Mouse (Mus musculus) testis, adult 2 months (tissue): ENCODE results near the gene Olfr5. TPM values are rescaled to one million over a fixed set of nuclear protein-coding genes. Genes with fewer than 3 reads are reported as not detected.
"Not testable (repeated sequence)": the region's sequence is repeated elsewhere in the genome, so short reads cannot be mapped to it uniquely, and the experiment has no call there.

Experiments
- H3K27ac ChIP-seq: fragments of 200-500 bp; 2 replicates; pipeline ENCODE4 v1.5.1; 2012; ENCODE audit warnings: low read depth, low read length; ENCODE audit not compliant: control insufficient read depth, insufficient read depth
- H3K27me3 ChIP-seq: fragments of 200-500 bp; 2 replicates; pipeline ENCODE4 v1.6.1; 2012; ENCODE audit warnings: mild to moderate bottlenecking, low read length, moderate library complexity; ENCODE audit not compliant: control insufficient read depth, insufficient read depth
- H3K36me3 ChIP-seq: fragments of 200-500 bp; 2 replicates; pipeline ENCODE4 v1.6.1; 2012; ENCODE audit warnings: mild to moderate bottlenecking, low read length; ENCODE audit not compliant: control insufficient read depth, insufficient read depth
- H3K4me1 ChIP-seq: fragments of 200-500 bp; 2 replicates; pipeline ENCODE4 v1.6.1; 2012; ENCODE audit warnings: low read length; ENCODE audit not compliant: control insufficient read depth, insufficient read depth
- H3K4me3 ChIP-seq: fragments of 200-500 bp; 2 replicates; pipeline ENCODE4 v1.5.1; 2012; ENCODE audit warnings: low read depth, mild to moderate bottlenecking, low read length, moderate library complexity, mixed read lengths; ENCODE audit not compliant: control insufficient read depth
- CTCF ChIP-seq: fragments of 200-500 bp; IDR thresholded peaks from 2 replicates; pipeline ENCODE4 v1.5.1; 2012; ENCODE audit warnings: low read depth, mild to moderate bottlenecking, inconsistent platforms, low read length, moderate library complexity; ENCODE audit not compliant: control insufficient read depth, insufficient read depth, insufficient replicate concordance
- POLR2A ChIP-seq: fragments of 200-500 bp; IDR thresholded peaks from 2 replicates; pipeline ENCODE4 v1.6.1; 2012; ENCODE audit warnings: low read depth, mild to moderate bottlenecking, inconsistent platforms, low read length, moderate library complexity; ENCODE audit not compliant: control insufficient read depth
- polyA plus RNA-seq: library from polyadenylated mRNA; depleted of rRNA; stranded (reverse); fragments of >200 nt; gene quantifications from 2 replicates; pipeline ENCODE4 v1.2.3, GENCODE M21; 2012; rRNA removed

The Olfr5 gene
- 0.16 and 0.20 TPM in 2 replicates for polyA plus RNA-seq

DNA sequence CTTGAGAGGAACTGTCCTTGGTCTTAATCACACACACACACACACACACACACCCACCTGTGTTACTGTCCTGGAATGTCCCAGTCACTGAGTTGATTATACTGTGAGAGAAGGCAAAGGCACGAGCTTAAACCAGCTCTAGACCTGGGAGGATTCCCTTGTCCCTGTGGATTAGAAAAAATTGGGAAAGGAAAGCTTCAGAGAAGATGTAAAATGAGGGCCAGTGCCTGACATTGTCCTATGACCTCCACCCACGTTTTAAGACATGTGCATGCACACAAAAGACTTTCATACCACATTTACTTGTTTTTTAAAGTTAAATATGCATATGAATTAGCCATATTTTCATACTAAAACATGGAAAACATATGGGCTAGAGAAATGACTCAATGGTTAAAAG, at the start of gene Olfr5:
TSS of gene Olfr5 (minus strand) at position 101 of the 400 bp plus-strand sequence.
- no peaks in the 10 kb centered on the region for H3K36me3 ChIP-seq
- TF ChIP-seq POLR2A (no peak), CTCF (no peak)
- H3K27ac ChIP-seq, result no peak within 1 kb of the TSS
- H3K27me3 ChIP-seq, result no peaks in the 10 kb centered on the region
- H3K4me1 ChIP-seq, result no peaks in the 10 kb centered on the region
- no peak within 1 kb of the TSS for H3K4me3 ChIP-seq

DNA sequence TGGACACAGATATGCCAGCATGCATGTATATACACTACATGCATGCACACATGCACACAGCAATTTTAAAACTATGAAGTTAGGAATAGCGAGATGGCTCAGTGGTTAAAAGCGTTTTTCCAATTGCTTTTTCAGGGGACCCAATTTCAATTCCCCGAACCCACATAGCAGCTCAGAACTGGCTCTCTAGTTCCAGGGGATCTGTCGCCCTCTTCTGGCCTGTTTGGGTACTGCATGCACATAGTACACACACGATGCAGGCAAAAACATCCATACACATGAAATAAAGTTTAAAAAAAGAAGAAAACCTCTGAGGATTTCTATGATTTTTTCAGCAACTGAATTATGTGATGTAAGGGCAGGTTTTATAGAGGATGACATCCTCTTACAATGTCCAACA, 39.4 kb upstream of the Olfr5 start:
- Histone ChIP-seq H3K36me3 (no peaks in the 10 kb centered on the region), H3K27me3 (no peaks in the 10 kb centered on the region), H3K27ac (no peak overlapping the region), H3K4me1 (no peaks in the 10 kb centered on the region), H3K4me3 (no peak overlapping the region)
- TF ChIP-seq CTCF, result peak; percentile 78; the same call in 1 of the 2 replicates
- no peak for TF ChIP-seq POLR2A

DNA sequence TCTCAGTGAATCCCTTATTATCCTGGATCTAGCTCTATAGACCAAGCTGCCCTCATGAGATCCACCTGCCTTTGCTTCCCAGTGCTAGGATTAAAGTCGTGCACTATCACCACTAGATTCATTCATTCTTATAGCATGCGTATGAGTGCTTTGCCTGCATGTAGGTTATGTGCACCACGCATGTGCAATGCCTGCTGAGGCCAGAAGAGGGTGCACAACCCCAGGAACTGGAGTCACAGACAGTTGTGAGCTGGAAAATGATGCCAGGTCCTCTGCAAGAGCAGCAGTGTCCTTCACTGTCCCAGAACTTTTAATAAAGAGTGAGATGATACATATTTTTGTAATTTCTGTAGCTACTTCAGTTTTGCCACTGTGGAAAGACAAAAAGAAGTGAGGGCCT, 38.3 kb upstream of the Olfr5 start:
- Histone ChIP-seq H3K4me1 (no peaks in the 10 kb centered on the region), H3K27ac (no peak overlapping the region), H3K4me3 (no peak overlapping the region), H3K36me3 (no peaks in the 10 kb centered on the region), H3K27me3 (no peaks in the 10 kb centered on the region)
- peak; percentile 36; the same call in 1 of the 2 replicates for TF ChIP-seq CTCF
- no peak for TF ChIP-seq POLR2A

DNA sequence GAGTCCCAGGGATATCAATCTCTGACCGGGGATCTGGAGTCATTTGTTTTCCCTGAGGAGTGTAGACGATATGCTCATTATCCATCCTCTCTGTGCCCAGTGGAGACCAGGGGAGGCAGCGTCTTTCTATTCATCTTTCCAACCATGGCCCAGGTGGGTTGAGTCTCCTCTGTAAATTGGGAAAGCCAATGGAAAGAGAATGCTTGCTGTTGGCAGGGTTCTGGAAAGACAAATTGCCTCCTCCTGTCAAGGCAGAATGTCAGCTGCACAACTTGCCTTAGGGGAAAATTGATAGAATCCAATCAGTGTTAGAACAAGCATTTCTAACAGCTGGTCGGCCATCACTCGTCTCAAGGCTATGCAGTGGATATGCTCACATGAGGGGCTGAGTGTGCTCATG, 36.1 kb upstream of the Olfr5 start, which contains the start of gene Olfr1349:
TSS of gene Olfr1349 (minus strand) at position 101 of the 400 bp plus-strand sequence.
- Histone ChIP-seq H3K4me3 (no peak within 1 kb of the TSS), H3K36me3 (no peaks in the 10 kb centered on the region), H3K27me3 (no peaks in the 10 kb centered on the region), H3K4me1 (no peaks in the 10 kb centered on the region), H3K27ac (no peak within 1 kb of the TSS)
- TF ChIP-seq POLR2A, result no peak
- no peak for TF ChIP-seq CTCF

DNA sequence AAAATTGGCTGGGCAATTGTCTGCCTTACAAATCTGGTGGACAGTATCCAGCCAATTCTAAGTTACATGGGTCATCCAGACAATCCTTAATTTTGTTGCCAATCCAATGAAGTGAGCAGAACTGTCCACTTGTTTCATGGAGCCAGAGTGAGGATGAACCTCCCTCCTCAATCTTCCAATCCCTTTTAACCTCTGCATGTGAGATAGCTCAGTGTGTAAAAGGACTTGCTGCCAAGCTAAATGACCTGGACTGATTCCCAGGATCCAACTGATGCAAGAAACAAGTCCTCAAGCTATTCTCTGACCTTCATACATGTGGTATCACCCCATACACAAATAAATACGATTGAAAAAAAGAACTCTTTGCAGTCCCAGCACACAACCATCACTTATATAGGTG, 34.9 kb upstream of the Olfr5 start:
- Histone ChIP-seq H3K4me1 (no peaks in the 10 kb centered on the region), H3K4me3 (no peak overlapping the region), H3K27ac (no peak overlapping the region), H3K27me3 (no peaks in the 10 kb centered on the region), H3K36me3 (no peaks in the 10 kb centered on the region)
- no peak for TF ChIP-seq CTCF
- TF ChIP-seq POLR2A, result no peak

DNA sequence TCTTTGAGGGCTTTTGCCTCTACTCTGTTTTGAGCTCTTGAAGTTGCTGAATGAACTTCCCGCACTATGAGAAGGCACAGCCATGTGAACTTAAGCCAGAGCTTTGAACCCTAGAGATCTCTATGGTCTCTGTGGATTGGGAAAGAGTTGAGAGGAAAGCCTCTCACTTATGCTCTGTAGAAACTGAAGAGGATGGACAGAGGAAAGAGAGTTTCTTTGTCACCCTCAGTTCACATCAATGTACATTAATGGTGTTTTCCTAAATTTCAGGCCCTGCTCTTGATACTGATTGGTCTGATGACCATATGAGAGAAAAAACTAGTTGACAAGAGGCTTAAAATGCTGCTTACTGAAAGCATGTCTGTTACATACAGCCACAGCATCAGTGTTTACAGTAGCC, 21.9 kb upstream of the Olfr5 start, which contains the start of gene Olfr1348:
TSS of gene Olfr1348 (minus strand) at position 101 of the 400 bp plus-strand sequence.
- Histone ChIP-seq H3K27me3 (no peaks in the 10 kb centered on the region), H3K4me3 (no peak within 1 kb of the TSS), H3K4me1 (no peaks in the 10 kb centered on the region), H3K27ac (no peak within 1 kb of the TSS), H3K36me3 (no peaks in the 10 kb centered on the region)
- no peak for TF ChIP-seq CTCF
- no peak for TF ChIP-seq POLR2A

DNA sequence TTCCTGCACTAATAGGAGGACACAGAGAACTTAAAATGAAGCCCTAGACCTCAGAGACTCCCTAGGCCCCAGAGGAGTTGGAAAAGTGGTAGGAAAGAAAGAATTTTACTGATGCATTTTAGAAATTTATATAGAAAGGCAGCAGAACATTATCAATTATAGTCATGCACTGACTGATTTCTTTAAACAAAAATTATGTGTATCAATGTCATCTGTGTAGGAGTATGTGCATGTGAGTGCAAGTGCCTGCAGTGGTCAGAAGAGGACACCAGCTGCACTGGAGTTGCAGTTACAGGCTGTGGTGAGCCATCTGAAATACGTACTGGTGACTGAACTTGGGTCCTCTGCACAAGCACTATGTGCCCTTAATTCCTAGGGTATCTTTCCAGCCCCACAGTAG, 12.9 kb upstream of the Olfr5 start, which contains the start of gene Olfr1347:
TSS of gene Olfr1347 (minus strand) at position 101 of the 400 bp plus-strand sequence.
- no peak within 1 kb of the TSS for H3K27ac ChIP-seq
- no peaks in the 10 kb centered on the region for H3K4me1 ChIP-seq
- no peaks in the 10 kb centered on the region for H3K27me3 ChIP-seq
- no peaks in the 10 kb centered on the region for H3K36me3 ChIP-seq
- no peak for TF ChIP-seq CTCF
- no peak for TF ChIP-seq POLR2A
- no peak within 1 kb of the TSS for H3K4me3 ChIP-seq

DNA sequence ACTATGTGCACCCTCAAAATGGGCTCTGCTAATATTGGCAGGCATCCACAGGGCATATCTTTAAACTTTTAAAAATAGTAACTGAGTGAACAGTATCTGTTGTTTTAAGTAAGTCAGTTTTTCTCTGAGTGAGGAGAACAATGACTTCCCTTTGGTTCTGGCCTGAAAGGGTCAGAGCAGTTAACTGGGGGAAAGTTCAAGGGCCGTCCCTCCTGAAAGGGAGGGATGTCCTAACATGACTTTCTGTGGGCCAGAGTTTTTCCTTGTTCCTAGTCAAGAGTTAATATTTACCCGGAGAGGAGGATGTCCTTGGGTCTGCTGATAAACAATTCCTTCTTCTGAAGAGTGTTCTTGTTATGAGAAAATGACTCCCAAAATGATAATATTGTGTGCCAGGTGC, 9.1 kb downstream of the Olfr5 start:
- H3K36me3 ChIP-seq, H3K27me3 ChIP-seq, H3K4me3 ChIP-seq, H3K27ac ChIP-seq, H3K4me1 ChIP-seq: not testable (repeated sequence)
